Mouse (Mus musculus) liver, embryonic 11.5 days (tissue): ENCODE data around the gene Gm8332. TPM values are rescaled to one million over a fixed set of nuclear protein-coding genes. Genes with fewer than 3 reads are reported as not detected.
"Not testable (repeated sequence)": the region's sequence is repeated elsewhere in the genome, so short reads cannot be mapped to it uniquely, and the experiment has no call there.

Experiments
- ATAC-seq: fragments of 200-750 bp; cut with Nextera tagmentation; replicated peaks from 2 replicates; pipeline ENCODE4 v1.8.0; 2017; ENCODE audit warnings: moderate number of reproducible peaks, mild to moderate bottlenecking, moderate TSS enrichment, moderate library complexity; ENCODE audit not compliant: low FRiP score
- DNase-seq: peaks from one replicate; pipeline ENCODE4 v3.0.0-alpha.2; 2017; ENCODE audit warnings: low spot score
- H3K27ac ChIP-seq: fragments of 300-500 bp; sonication (generic); 2 replicates; pipeline ENCODE4 v1.5.1; 2014; ENCODE audit warnings: mild to moderate bottlenecking, low read depth, low read length, control low read depth
- H3K27me3 ChIP-seq: fragments of 300-500 bp; sonication (generic); replicated peaks from 2 replicates; pipeline ENCODE4 v1.6.1; 2014; ENCODE audit warnings: low read length, mixed read lengths; ENCODE audit not compliant: control insufficient read depth, insufficient read depth
- H3K36me3 ChIP-seq: fragments of 300-500 bp; sonication (generic); 2 replicates; pipeline ENCODE4 v1.6.1; 2014; ENCODE audit warnings: mild to moderate bottlenecking, low read length, moderate library complexity, mixed read lengths; ENCODE audit not compliant: control insufficient read depth, insufficient read depth
- H3K4me1 ChIP-seq: fragments of 300-500 bp; sonication (generic); replicated peaks from 2 replicates; pipeline ENCODE4 v1.6.1; 2014; ENCODE audit warnings: low read length, mixed read lengths; ENCODE audit not compliant: control insufficient read depth, insufficient read depth
- H3K4me2 ChIP-seq: fragments of 300-500 bp; sonication (generic); 2 replicates; pipeline ENCODE4 v1.6.1; 2014; ENCODE audit warnings: mild to moderate bottlenecking, control low read depth, moderate library complexity
- H3K4me3 ChIP-seq: fragments of 300-500 bp; sonication (generic); 2 replicates; pipeline ENCODE4 v1.5.1; 2014; ENCODE audit warnings: low read depth, low read length, control low read depth
- H3K9ac ChIP-seq: fragments of 300-500 bp; sonication (generic); 2 replicates; pipeline ENCODE4 v1.6.1; 2014; ENCODE audit warnings: low read depth, low read length, control low read depth
- H3K9me3 ChIP-seq: fragments of 300-500 bp; sonication (generic); 2 replicates; pipeline ENCODE4 v1.6.1; 2016; ENCODE audit warnings: low read length, inconsistent platforms, mixed read lengths; ENCODE audit not compliant: control insufficient read depth
- WGBS: fragments of 180-500 bp; shearing (Covaris S2); extraction: QIAGEN DNeasy Blood & Tissue Kit; methylation state at CpG from one replicate; pipeline ENCODE4 v1.1.7; 2014; 5-methylcytosine and 5-hydroxymethylcytosine counted together
- polyA plus RNA-seq: library from polyadenylated mRNA; unstranded; fragments of >200 nt; fragmentation: Nextera tagmentation; extraction: Ambion mirVana; gene quantifications from 2 replicates; pipeline ENCODE4 v1.2.1, GENCODE M21; 2014

The Gm8332 gene
- polyA plus RNA-seq, 1 experiment from 2014 or later, result not detected

DNA sequence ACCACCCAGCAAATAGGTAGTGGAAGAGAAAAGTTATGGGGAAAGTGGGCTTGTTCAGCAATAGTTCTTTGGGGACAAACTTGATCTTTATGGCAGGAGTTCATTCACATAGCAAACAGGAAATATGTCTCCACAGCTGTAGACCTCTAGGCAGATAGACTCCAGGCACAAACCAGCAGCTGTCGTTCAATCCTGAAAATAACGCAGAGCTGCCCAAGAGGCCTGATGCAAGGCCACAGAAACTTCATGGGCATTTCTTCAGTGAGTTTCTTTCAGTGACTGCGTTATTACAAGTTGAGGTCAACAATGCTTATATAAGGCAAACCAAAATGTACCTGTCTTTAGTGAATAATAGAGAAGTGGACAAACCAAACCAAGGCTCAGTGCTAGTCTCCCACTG is 30.5 kb downstream of the Gm8332 start:
- Histone ChIP-seq H3K4me3 (no peak overlapping the region), H3K27ac (no peak overlapping the region), H3K9me3 (no peaks in the 10 kb centered on the region), H3K4me1 (no peaks in the 10 kb centered on the region), H3K9ac (no peak overlapping the region), H3K36me3 (no peaks in the 10 kb centered on the region), H3K4me2 (no peak overlapping the region), H3K27me3 (no peaks in the 10 kb centered on the region)
- ATAC-seq (no peak), DNase-seq (no peak)
- 78% methylated on average over 3 of the region's 3 CpGs for WGBS

- H3K4me3 ChIP-seq, H3K9me3 ChIP-seq, H3K27ac ChIP-seq, H3K27me3 ChIP-seq, H3K9ac ChIP-seq, H3K36me3 ChIP-seq, H3K4me1 ChIP-seq, H3K4me2 ChIP-seq, ATAC-seq, DNase-seq: not testable (repeated sequence)
Measured at GRCm38 (mm10) chr12:88218059-88218458, 31.8 kb downstream of the Gm8332 start.

GRCm38 (mm10) chr12:88214641-88215040 is 35.3 kb downstream of the Gm8332 start:
- Histone ChIP-seq H3K27me3 (no peaks in the 10 kb centered on the region), H3K4me3 (no peak overlapping the region), H3K9ac (no peak overlapping the region), H3K4me1 (no peaks in the 10 kb centered on the region), H3K4me2 (no peak overlapping the region), H3K27ac (no peak overlapping the region), H3K9me3 (no peaks in the 10 kb centered on the region), H3K36me3 (no peaks in the 10 kb centered on the region)
- WGBS, result 80% methylated on average over 12 of the region's 12 CpGs
- no peak for ATAC-seq
- DNase-seq, result no peak

DNA sequence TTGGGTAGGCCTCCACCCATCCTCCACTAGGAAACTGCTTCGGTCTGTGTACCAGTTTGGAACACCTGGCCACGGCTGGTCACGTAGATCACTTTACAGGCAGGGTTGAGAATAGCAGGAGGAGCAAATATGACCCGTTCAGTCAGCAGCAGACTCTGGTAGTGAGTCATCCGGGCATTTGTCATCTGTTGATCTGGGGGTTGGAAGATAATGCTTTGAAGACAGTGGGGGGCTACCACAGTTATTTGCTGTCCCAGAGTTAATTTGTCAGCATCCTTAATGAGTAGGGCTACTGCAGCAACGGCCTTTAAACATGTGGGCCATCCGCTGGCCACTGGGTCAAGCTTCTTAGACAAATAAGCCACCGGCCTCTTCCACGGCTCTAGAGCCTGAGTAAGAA is 38.4 kb downstream of the Gm8332 start:
- not testable (repeated sequence) for H3K4me2 ChIP-seq, H3K9ac ChIP-seq, ATAC-seq, H3K36me3 ChIP-seq, H3K4me3 ChIP-seq, H3K27ac ChIP-seq, H3K9me3 ChIP-seq, H3K4me1 ChIP-seq, H3K27me3 ChIP-seq, DNase-seq
- WGBS, result 84% methylated on average over 9 of the region's 9 CpGs

- Histone ChIP-seq H3K4me2 (no peak overlapping the region), H3K4me1 (no peaks in the 10 kb centered on the region), H3K27me3 (no peaks in the 10 kb centered on the region), H3K27ac (no peak overlapping the region), H3K36me3 (no peaks in the 10 kb centered on the region), H3K9me3 (no peaks in the 10 kb centered on the region), H3K4me3 (no peak overlapping the region), H3K9ac (no peak overlapping the region)
- no peak for DNase-seq
- no peak for ATAC-seq
- WGBS, result 89% methylated on average over 2 of the region's 2 CpGs
Measured at GRCm38 (mm10) chr12:88202856-88203255, 47.0 kb downstream of the Gm8332 start.

Other genes starting within 250 kb of the Gm8332 start
- not detected in 2 replicates for gene Gm2075, start 238.3 kb downstream of the Gm8332 start, polyA plus RNA-seq
- gene Gm6803, start 231.3 kb downstream of the Gm8332 start, polyA plus RNA-seq, result not detected in 2 replicates
- not detected in 2 replicates for gene Gm2056, start 223.1 kb downstream of the Gm8332 start, polyA plus RNA-seq
- not detected in 2 replicates for gene Gm16368, start 166.4 kb downstream of the Gm8332 start, polyA plus RNA-seq
- not detected in 2 replicates for gene Gm10436, start 68.0 kb downstream of the Gm8332 start, polyA plus RNA-seq
- not detected in 2 replicates for gene Gm5662, start 24.4 kb upstream of the Gm8332 start, polyA plus RNA-seq
- gene Gm5039, start 73.9 kb upstream of the Gm8332 start, polyA plus RNA-seq, result not detected in 2 replicates
- gene Adck1, start 110.5 kb upstream of the Gm8332 start, polyA plus RNA-seq, result 18.4 and 18.7 TPM in 2 replicates